Comparison of ENCODE assay signal across 27 mouse cellular contexts in genomic region chr6:31299395-31299794, GRCm38 (mm10).
"Had no signal": no experiment of that assay in that cellular context is flagged by ENCODE, and none has a peak within 500 bp of the region (broad histone marks: within the 10 kb centered on the region; RNA-seq: fewer than 3 reads in every experiment).

No protein-coding gene starts in this region.

- H3K9me3 ChIP-seq: heart, embryonic 13.5 days; heart, embryonic 15.5 days; hindbrain, embryonic 10.5 days; hindbrain, embryonic 12.5 days; intestine, embryonic 15.5 days; limb, embryonic 10.5 days; limb, embryonic 12.5 days; liver, embryonic 13.5 days had no signal

- DNase-seq: forebrain, postnatal 0 days; gastrocnemius, postnatal 14 days; gastrocnemius, postnatal 36 days; heart, adult 11 months; heart, adult 2 months; heart, postnatal 14 days; heart, postnatal 4 days; kidney, adult 18-20 months; kidney, adult 8-10 months; kidney, postnatal 10 days; kidney, postnatal 25 days; kidney, postnatal 4 days; liver; liver, embryonic 13.5 days had no signal

- H3K4me1 ChIP-seq: heart, embryonic 13.5 days; heart, embryonic 15.5 days; hindbrain, embryonic 10.5 days; hindbrain, embryonic 12.5 days; intestine, embryonic 15.5 days; limb, embryonic 10.5 days; limb, embryonic 12.5 days; liver, embryonic 13.5 days had no signal

- H3K4me2 ChIP-seq: heart, embryonic 11.5 days; heart, embryonic 13.5 days; heart, embryonic 15.5 days; hindbrain, embryonic 12.5 days; hindbrain, embryonic 14.5 days; intestine, embryonic 15.5 days; limb, embryonic 12.5 days; liver, embryonic 11.5 days; liver, embryonic 13.5 days had no signal

- H3K27me3 ChIP-seq: heart, embryonic 15.5 days; hindbrain, embryonic 12.5 days; intestine, embryonic 15.5 days; limb, embryonic 12.5 days; liver, embryonic 13.5 days had no signal

- H3K27ac ChIP-seq: heart, adult 2 months; heart, embryonic 13.5 days; heart, embryonic 15.5 days; hindbrain, embryonic 10.5 days; hindbrain, embryonic 12.5 days; hindbrain, embryonic 14.5 days; intestine, embryonic 15.5 days; limb, embryonic 10.5 days; limb, embryonic 12.5 days; liver, embryonic 13.5 days had no signal

- H3K4me3 ChIP-seq: heart, adult 2 months; heart, embryonic 13.5 days; heart, embryonic 15.5 days; hindbrain, embryonic 10.5 days; hindbrain, embryonic 12.5 days; intestine, embryonic 15.5 days; limb, embryonic 10.5 days; limb, embryonic 12.5 days; liver, embryonic 13.5 days had no signal

- H3K9ac ChIP-seq: forebrain, postnatal 0 days; heart, embryonic 13.5 days; heart, embryonic 15.5 days; hindbrain, embryonic 12.5 days; hindbrain, embryonic 14.5 days; intestine, embryonic 15.5 days; limb, embryonic 12.5 days; liver, embryonic 13.5 days had no signal

- H3K36me3 ChIP-seq: heart, embryonic 13.5 days; heart, embryonic 15.5 days; hindbrain, embryonic 10.5 days; hindbrain, embryonic 12.5 days; intestine, embryonic 15.5 days; limb, embryonic 10.5 days; limb, embryonic 12.5 days; liver, embryonic 13.5 days had no signal

- ATAC-seq: forebrain, postnatal 0 days; hindbrain, embryonic 16.5 days; inflammation-experienced regulatory T-cells, adult 6 months; intestine, embryonic 15.5 days; intestine, postnatal 0 days had no signal
